Mouse (Mus musculus) liver, embryonic 12.5 days (tissue): ENCODE measurements at regions not wholly inside any gene's neighbourhood (a gene's known extent, or its start where the extent isn't known, plus 50 kb on each side); places are given as distances from the start of the nearest gene placed in this dataset.
A peak's percentile ranks its signal among the peaks of the same experiment; 100 is the strongest.

ENCODE experiments used
- ATAC-seq: fragments of 200-750 bp; cut with Nextera tagmentation; 2 replicates; pipeline ENCODE4 v1.8.0; 2017; ENCODE audit warnings: moderate number of reproducible peaks, mild to moderate bottlenecking, moderate library complexity
- H3K27ac ChIP-seq: fragments of 300-500 bp; sonication (generic); 2 replicates; pipeline ENCODE4 v1.5.1; 2016; ENCODE audit warnings: mild to moderate bottlenecking
- H3K27me3 ChIP-seq: fragments of 300-500 bp; sonication (generic); replicated peaks from 2 replicates; pipeline ENCODE4 v1.6.1; 2016; ENCODE audit warnings: mild to moderate bottlenecking, moderate library complexity
- H3K36me3 ChIP-seq: fragments of 300-500 bp; sonication (generic); 2 replicates; pipeline ENCODE4 v1.6.1; 2016; ENCODE audit warnings: mild to moderate bottlenecking, moderate library complexity
- H3K4me1 ChIP-seq: fragments of 300-500 bp; sonication (generic); 2 replicates; pipeline ENCODE4 v1.6.1; 2016
- H3K4me2 ChIP-seq: fragments of 300-500 bp; sonication (generic); 2 replicates; pipeline ENCODE4 v1.6.1; 2016; ENCODE audit warnings: mild to moderate bottlenecking, moderate library complexity
- H3K4me3 ChIP-seq: fragments of 300-500 bp; sonication (generic); 2 replicates; pipeline ENCODE4 v1.5.1; 2016; ENCODE audit warnings: mild to moderate bottlenecking, moderate library complexity
- H3K9ac ChIP-seq: fragments of 300-500 bp; sonication (generic); 2 replicates; pipeline ENCODE4 v1.6.1; 2016; ENCODE audit warnings: mild to moderate bottlenecking, moderate library complexity
- H3K9me3 ChIP-seq: fragments of 300-500 bp; sonication (generic); replicated peaks from 2 replicates; pipeline ENCODE4 v1.6.1; 2016; ENCODE audit warnings: mild to moderate bottlenecking, moderate library complexity
- WGBS: fragments of 180-500 bp; shearing (Covaris S2); methylation state at CpG from one replicate; pipeline ENCODE4 v1.1.7; 2016; ENCODE audit not compliant: insufficient replicate concordance; 5-methylcytosine and 5-hydroxymethylcytosine counted together

DNA sequence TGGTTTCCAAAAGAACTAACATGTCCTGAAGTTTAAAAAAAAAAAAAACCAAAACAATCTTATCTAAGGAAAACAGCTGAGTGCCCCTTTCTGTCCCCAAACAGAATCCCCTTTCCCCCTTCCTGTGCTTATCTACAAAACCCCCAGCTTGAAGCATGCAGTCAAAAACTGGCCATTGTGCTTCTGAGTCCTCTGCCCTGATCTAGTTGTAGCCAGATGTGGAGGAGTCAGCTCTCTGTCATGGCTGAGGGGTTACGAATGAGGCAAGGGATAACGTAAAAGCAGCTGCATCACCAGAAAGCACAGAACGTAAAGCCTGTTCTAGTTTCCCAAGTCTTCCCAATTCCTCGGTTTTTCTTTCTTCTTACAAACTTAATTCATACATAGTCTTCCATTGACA is 164.3 kb upstream of the Tbc1d2b start:
- Histone ChIP-seq H3K27me3 (no peaks in the 10 kb centered on the region), H3K4me3 (no peak overlapping the region), H3K4me2 (no peak overlapping the region), H3K27ac (no peak overlapping the region), H3K4me1 (no peaks in the 10 kb centered on the region), H3K9ac (no peak overlapping the region), H3K36me3 (no peaks in the 10 kb centered on the region), H3K9me3 (no peaks in the 10 kb centered on the region)
- WGBS, result 33% methylated on average over 4 of the region's 4 CpGs
- no peak for ATAC-seq

DNA sequence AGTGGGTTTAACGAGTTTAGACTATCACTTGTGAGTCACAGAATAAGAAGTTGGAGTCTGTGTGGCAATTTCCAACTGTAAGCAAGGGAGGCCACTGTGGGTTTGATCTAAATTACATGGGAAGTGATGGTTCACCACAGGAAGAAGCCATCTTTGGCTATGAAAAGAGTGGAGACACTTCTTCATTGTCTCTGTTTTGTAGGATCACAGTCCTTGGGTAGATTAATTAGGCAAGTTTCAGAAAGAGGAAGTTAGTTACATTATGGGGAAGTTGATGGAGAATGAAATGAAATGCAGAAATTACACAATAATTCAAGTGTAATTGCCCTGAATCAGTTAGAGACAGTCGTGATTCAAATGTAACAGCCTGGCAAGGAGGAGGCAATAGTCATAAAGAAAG is 160.3 kb upstream of the Tbc1d2b start:
- H3K4me2 ChIP-seq, result no peak overlapping the region
- 23% methylated on average over 2 of the region's 2 CpGs for WGBS
- H3K4me3 ChIP-seq, result no peak overlapping the region
- H3K9me3 ChIP-seq, result no peaks in the 10 kb centered on the region
- no peak overlapping the region for H3K9ac ChIP-seq
- no peak for ATAC-seq
- no peaks in the 10 kb centered on the region for H3K4me1 ChIP-seq
- no peaks in the 10 kb centered on the region for H3K27me3 ChIP-seq
- H3K27ac ChIP-seq, result no peak overlapping the region
- no peaks in the 10 kb centered on the region for H3K36me3 ChIP-seq

DNA sequence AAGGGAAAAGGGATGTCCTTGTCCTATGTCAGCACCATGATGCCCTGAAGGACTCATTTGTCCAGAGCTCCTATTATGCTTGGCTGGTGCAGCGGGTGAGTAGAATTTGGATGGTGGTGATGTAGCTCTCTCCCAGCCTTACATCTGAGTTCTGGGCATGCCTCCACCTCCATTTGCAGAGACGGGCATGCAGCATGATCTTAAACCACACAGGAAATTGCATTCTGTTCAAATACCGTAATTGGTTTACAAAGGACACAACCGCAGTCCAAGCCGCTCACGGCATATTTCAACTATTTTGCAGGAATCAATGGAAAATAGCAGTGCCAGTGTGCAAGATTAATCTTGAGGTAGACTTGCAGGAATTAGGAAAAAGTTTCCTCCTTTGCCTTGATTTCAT is 151.1 kb upstream of the Tbc1d2b start:
- Histone ChIP-seq H3K9ac (no peak overlapping the region), H3K27ac (no peak overlapping the region), H3K4me1 (no peaks in the 10 kb centered on the region), H3K4me3 (no peak overlapping the region), H3K36me3 (no peaks in the 10 kb centered on the region), H3K9me3 (no peaks in the 10 kb centered on the region), H3K27me3 (no peaks in the 10 kb centered on the region), H3K4me2 (no peak overlapping the region)
- 78% methylated on average over 6 of the region's 6 CpGs for WGBS
- no peak for ATAC-seq

- Histone ChIP-seq H3K27ac (no peak overlapping the region), H3K4me2 (no peak overlapping the region), H3K4me3 (no peak overlapping the region), H3K9me3 (no peaks in the 10 kb centered on the region), H3K27me3 (no peaks in the 10 kb centered on the region), H3K9ac (no peak overlapping the region), H3K4me1 (no peaks in the 10 kb centered on the region), H3K36me3 (no peaks in the 10 kb centered on the region)
- WGBS, result 78% methylated on average over 7 of the region's 7 CpGs
- ATAC-seq, result no peak
These were observed 149.3 kb upstream of the Tbc1d2b start for GRCm38 (mm10) chr9:90419762-90420541.

DNA sequence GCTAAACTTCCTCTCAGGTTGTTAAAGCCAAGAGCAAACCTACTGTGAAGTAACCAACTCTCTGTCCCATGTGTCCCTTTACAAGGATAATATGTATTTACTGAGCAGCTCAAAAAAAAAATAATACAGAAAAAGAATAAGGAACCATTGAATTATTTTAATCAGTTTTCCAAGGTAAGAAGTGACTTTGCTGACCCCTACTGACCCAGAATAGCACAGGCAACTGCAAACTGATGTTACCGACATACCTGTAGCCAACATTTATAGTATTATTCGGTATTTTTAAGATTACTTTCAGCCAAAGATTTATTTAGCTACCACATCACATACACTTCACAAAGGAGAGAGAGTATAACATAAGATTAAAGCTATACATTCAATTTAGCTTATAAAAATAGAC is 138.2 kb upstream of the Tbc1d2b start:
- Histone ChIP-seq H3K36me3 (no peaks in the 10 kb centered on the region), H3K4me2 (no peak overlapping the region), H3K27ac (no peak overlapping the region), H3K4me1 (no peaks in the 10 kb centered on the region), H3K9me3 (no peaks in the 10 kb centered on the region), H3K9ac (no peak overlapping the region), H3K27me3 (no peaks in the 10 kb centered on the region), H3K4me3 (no peak overlapping the region)
- 35% methylated on average over 2 of the region's 2 CpGs for WGBS
- no peak for ATAC-seq

DNA sequence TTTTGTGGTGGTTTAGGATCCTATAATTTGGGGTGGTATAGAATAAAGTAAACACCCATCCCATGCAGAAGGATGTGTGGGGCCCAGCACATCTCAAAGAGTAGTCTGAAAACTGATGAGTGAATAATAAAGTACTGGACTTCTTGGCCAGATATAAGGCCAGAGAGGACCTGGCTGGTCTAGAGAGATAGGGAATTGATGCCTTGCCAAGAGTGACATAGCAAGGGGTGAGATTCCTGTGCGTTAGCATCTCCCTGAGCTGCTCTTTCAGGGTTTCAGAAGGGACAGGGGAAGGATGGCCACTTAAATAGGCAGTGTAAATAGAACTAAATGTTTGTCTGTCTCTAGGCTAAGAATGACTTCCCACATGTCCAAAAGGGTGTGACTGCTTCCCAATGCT is 137.0 kb upstream of the Tbc1d2b start:
- H3K9ac ChIP-seq, result no peak overlapping the region
- H3K9me3 ChIP-seq, result no peaks in the 10 kb centered on the region
- H3K4me1 ChIP-seq, result no peaks in the 10 kb centered on the region
- H3K36me3 ChIP-seq, result no peaks in the 10 kb centered on the region
- H3K4me3 ChIP-seq, result no peak overlapping the region
- no peak for ATAC-seq
- H3K27ac ChIP-seq, result no peak overlapping the region
- no peak overlapping the region for H3K4me2 ChIP-seq
- WGBS, result 38% methylated on average over 1 of the region's 1 CpGs
- H3K27me3 ChIP-seq, result no peaks in the 10 kb centered on the region

DNA sequence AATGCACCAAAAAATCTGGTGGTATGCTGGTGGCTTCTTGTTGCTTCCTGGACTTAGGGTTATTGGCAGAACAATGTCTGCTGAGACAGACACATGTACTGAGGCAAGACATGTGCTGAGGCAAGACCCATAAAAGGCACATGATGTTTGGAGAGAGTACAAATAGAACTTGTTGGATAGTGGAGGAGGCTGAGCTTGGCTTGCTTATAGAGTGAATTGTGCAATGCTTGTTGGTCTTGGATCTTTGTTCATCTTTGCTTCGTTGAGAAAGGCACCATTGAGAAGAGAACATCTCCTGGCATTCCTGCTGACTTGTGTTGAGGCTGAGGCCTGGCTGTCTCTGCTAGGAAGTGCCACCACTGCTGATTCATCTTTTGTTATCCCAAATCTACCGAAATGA is 117.8 kb upstream of the Tbc1d2b start:
- Histone ChIP-seq H3K4me2 (no peak overlapping the region), H3K27me3 (no peaks in the 10 kb centered on the region), H3K27ac (no peak overlapping the region), H3K9ac (no peak overlapping the region), H3K9me3 (no peaks in the 10 kb centered on the region), H3K36me3 (no peaks in the 10 kb centered on the region), H3K4me3 (no peak overlapping the region), H3K4me1 (no peaks in the 10 kb centered on the region)
- WGBS, result 46% methylated on average over 2 of the region's 2 CpGs
- ATAC-seq, result no peak

GRCm38 (mm10) chr9:90385047-90385446 is 114.4 kb upstream of the Tbc1d2b start:
- no peaks in the 10 kb centered on the region for H3K36me3 ChIP-seq
- H3K4me3 ChIP-seq, result no peak overlapping the region
- H3K27ac ChIP-seq, result no peak overlapping the region
- H3K27me3 ChIP-seq, result no peaks in the 10 kb centered on the region
- H3K4me1 ChIP-seq, result no peaks in the 10 kb centered on the region
- no peaks in the 10 kb centered on the region for H3K9me3 ChIP-seq
- no peak overlapping the region for H3K4me2 ChIP-seq
- H3K9ac ChIP-seq, result no peak overlapping the region
- ATAC-seq, result no peak

DNA sequence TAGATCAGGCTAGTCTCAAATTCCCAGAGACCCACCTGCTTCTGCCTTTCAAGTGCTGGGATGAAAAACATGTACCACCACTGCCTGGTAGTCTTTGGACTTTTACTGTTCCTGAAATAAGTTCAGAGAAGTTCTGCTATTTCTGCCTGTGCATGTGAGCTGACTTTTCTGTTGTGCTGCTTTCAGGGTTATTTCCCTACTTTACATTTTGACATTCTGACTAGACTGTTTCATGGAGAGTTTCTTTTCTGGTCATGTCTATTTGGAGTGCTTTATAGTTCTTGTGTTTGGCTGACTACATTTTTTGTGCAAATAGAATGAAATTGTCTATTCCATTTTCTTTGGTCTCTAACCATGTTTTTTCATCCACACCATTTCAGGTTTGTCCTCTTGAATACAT is 109.5 kb upstream of the Tbc1d2b start:
- no peaks in the 10 kb centered on the region for H3K27me3 ChIP-seq

DNA sequence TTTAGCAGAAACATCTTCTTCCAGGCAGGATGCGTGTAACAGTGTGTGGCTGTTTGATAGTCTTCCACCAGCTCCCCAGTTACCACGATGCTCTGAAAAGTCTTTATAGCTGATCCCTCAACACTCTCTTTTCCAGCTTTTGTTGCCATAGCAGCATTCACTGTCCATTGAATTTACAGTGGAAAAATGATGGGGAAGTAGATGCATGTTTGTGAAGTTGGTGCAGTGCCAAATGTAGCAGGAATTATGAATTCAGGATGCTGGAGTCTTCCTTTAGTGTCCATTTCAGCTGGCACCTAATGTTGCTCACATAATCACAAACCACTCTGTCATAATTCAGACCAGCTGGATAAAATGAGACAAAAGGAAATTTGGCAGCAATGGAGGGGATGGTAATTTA is 99.0 kb upstream of the Tbc1d2b start:
- H3K36me3 ChIP-seq, result no peaks in the 10 kb centered on the region
- H3K4me2 ChIP-seq, result no peak overlapping the region
- H3K4me3 ChIP-seq, result no peak overlapping the region
- H3K27me3 ChIP-seq, result no peaks in the 10 kb centered on the region
- no peak for ATAC-seq
- H3K9me3 ChIP-seq, result no peaks in the 10 kb centered on the region
- WGBS, result 63% methylated on average over 2 of the region's 2 CpGs
- no peak overlapping the region for H3K27ac ChIP-seq
- H3K9ac ChIP-seq, result no peak overlapping the region
- H3K4me1 ChIP-seq, result no peaks in the 10 kb centered on the region

More for the DNA sequence above, 109.5 kb upstream of the Tbc1d2b start:
- no peak overlapping the region for H3K4me3 ChIP-seq
- no peak for ATAC-seq
- H3K36me3 ChIP-seq, result no peaks in the 10 kb centered on the region
- no peak overlapping the region for H3K4me2 ChIP-seq
- no peak overlapping the region for H3K9ac ChIP-seq
- H3K9me3 ChIP-seq, result no peaks in the 10 kb centered on the region
- H3K4me1 ChIP-seq, result no peaks in the 10 kb centered on the region
- H3K27ac ChIP-seq, result no peak overlapping the region

DNA sequence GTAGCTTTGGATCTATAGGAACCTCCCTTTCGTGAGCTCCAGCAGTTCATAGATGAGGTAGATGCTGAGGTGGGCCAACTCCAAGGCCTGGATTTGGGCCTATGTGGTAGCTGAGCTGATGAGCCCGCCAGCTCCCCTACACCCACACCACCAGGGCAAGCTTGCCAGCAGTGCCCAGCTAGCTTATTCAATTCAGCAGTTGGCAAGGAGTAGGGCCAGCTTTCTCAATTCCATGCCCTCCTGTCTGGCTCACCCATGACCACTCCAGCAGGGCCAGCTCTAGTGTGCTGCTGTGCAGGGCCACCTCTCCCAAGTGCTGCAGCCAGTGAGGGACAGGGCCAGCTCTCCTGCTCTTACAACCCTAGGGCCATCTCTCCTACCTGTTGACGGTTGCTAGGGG is 97.1 kb upstream of the Tbc1d2b start:
- WGBS, result 60% methylated on average over 3 of the region's 3 CpGs
- Histone ChIP-seq H3K36me3 (no peaks in the 10 kb centered on the region), H3K9me3 (no peaks in the 10 kb centered on the region), H3K27ac (no peak overlapping the region), H3K4me3 (no peak overlapping the region), H3K4me1 (no peaks in the 10 kb centered on the region), H3K4me2 (no peak overlapping the region), H3K9ac (no peak overlapping the region), H3K27me3 (no peaks in the 10 kb centered on the region)
- ATAC-seq, result no peak

GRCm38 (mm10) chr9:90326531-90326930 is 55.9 kb upstream of the Tbc1d2b start:
- Histone ChIP-seq H3K27ac (no peak overlapping the region), H3K4me2 (no peak overlapping the region), H3K36me3 (no peaks in the 10 kb centered on the region), H3K4me3 (no peak overlapping the region), H3K9me3 (no peaks in the 10 kb centered on the region), H3K4me1 (peaks cover 7% of the 10 kb centered on the region; the same call in 1 of the 2 replicates), H3K27me3 (no peaks in the 10 kb centered on the region), H3K9ac (no peak overlapping the region)
- WGBS, result 30% methylated on average over 4 of the region's 4 CpGs
- peak; percentile 100 for ATAC-seq
